Mouse (Mus musculus): ENCODE data around the gene Ptpra. TPM values are rescaled to one million over a fixed set of nuclear protein-coding genes. Genes with fewer than 3 reads are reported as not detected.

Ptpra gene
- polyA plus RNA-seq (2016; fragmentation: Nextera tagmentation; extraction: Ambion mirVana), result 86.1 and 86.3 TPM in 2 replicates

DNA sequence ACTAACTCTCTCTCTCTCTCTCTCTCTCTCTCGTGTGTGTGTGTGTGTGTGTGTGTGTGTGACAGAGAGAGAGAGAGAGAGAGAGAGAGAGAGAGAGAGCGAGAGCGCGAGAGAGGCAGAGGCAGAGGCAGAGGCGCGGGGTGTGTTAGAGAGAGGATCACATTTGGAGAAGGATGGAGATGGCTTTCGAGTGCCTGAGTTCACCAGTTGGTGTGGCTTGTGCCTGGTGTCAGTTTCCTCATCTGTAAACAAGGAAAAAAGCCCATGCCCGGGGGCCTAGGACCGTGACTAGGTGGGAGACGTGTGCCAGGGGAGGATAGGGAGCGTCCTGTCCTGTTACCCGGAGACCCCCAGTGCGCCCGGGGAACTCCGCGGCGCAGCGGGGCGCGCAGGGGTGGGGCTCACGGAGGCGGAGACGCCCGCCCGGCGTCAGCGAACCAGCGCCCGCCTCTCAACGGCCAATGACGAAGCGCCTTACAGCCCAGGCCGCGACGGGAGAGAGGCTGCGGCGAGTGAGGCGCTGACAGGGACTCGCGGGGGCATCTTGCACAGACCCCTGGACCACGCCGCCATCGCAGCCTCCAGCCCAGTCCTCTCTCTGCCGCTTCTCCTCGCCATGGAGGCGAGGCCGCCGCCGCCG is at the start of gene Ptpra:
Ptpra (plus strand) TSS at position 485 of the 640 bp plus-strand sequence.
- no peaks in the 10 kb centered on the region for H3K9me3 ChIP-seq (replicated peaks)
- peaks cover 4% of the 10 kb centered on the region; the same call in 1 of the 2 replicates for H3K27me3 ChIP-seq (replicated peaks)
- 0 out of 2 replicates have a peak, but pooled peaks cover 3% of the 10 kb centered on the region for H3K36me3 ChIP-seq
- 0% methylated on average over 50 of the region's 50 CpGs for WGBS
- H3K4me2 ChIP-seq, result peak within 1 kb of the TSS; percentile 89
- H3K4me1 ChIP-seq (replicated peaks), result peaks cover 32% of the 10 kb centered on the region
- ATAC-seq (ENCODE audit: insufficient number of reproducible peaks, low FRiP score), result peak; percentile 96
- H3K4me3 ChIP-seq, result peak within 1 kb of the TSS; percentile 99
- H3K9ac ChIP-seq, result peak within 1 kb of the TSS; percentile 95
- peak within 1 kb of the TSS; percentile 87 for H3K27ac ChIP-seq (ENCODE audit: poor library complexity, severe bottlenecking)

DNA sequence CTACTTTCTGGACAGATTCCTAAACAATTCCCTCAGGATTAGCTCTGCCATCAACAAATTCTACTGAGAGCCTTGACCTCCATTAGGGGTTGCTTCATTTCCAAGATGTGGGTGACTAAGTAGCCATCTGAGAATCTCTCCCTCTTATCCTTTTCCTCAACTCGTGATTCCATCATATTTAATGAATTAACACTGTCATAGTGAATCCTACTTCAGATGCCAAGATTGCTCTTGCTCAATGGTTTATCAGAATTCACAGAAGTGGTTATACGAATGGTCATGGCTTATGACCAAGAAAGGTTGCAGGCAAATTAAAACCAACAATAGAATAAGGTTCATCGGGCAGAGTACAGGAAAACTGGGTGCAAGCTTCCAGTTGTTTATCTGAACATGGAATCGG is 48.2 kb upstream of the Ptpra start:
- Histone ChIP-seq H3K9me3 (replicated peaks) (no peaks in the 10 kb centered on the region), H3K27ac (ENCODE audit: poor library complexity, severe bottlenecking) (no peak overlapping the region), H3K4me3 (no peak overlapping the region), H3K36me3 (no peaks in the 10 kb centered on the region), H3K4me1 (replicated peaks) (0 out of 2 replicates have a peak, but pooled peaks cover 6% of the 10 kb centered on the region), H3K27me3 (replicated peaks) (0 out of 2 replicates have a peak, but pooled peaks cover 16% of the 10 kb centered on the region), H3K9ac (no peak overlapping the region), H3K4me2 (no peak overlapping the region)
- ATAC-seq (ENCODE audit: insufficient number of reproducible peaks, low FRiP score), result no peak
- 70% methylated on average over 4 of the region's 4 CpGs for WGBS

- no peak within 1 kb of the TSS for H3K4me2 ChIP-seq
- no peaks in the 10 kb centered on the region for H3K9me3 ChIP-seq (replicated peaks)
- H3K36me3 ChIP-seq, result no peaks in the 10 kb centered on the region
- H3K27me3 ChIP-seq (replicated peaks), result 0 out of 2 replicates have a peak, but pooled peaks cover 8% of the 10 kb centered on the region
- WGBS, result 87% methylated on average over 1 of the region's 1 CpGs
- H3K4me1 ChIP-seq (replicated peaks), result no peaks in the 10 kb centered on the region
- no peak within 1 kb of the TSS for H3K9ac ChIP-seq
- ATAC-seq (ENCODE audit: insufficient number of reproducible peaks, low FRiP score), result no peak
- no peak within 1 kb of the TSS for H3K27ac ChIP-seq (ENCODE audit: poor library complexity, severe bottlenecking)
- no peak within 1 kb of the TSS for H3K4me3 ChIP-seq
Observed at GRCm38 (mm10) chr2:130404939-130405338, 45.1 kb upstream of the Ptpra start, which contains the start of the genes Gm28372 and 1700020A23Rik. Gm28372 (plus strand) TSS chr2:130405239. 1700020A23Rik (plus strand) TSS chr2:130405259.

GRCm38 (mm10) chr2:130406178-130406577 is 43.9 kb upstream of the Ptpra start, which contains the start of gene Tmem239:
Tmem239 (plus strand) TSS chr2:130406478.
- Histone ChIP-seq H3K27me3 (replicated peaks) (0 out of 2 replicates have a peak, but pooled peaks cover 8% of the 10 kb centered on the region), H3K4me3 (no peak within 1 kb of the TSS), H3K4me1 (replicated peaks) (no peaks in the 10 kb centered on the region), H3K9me3 (replicated peaks) (no peaks in the 10 kb centered on the region), H3K36me3 (no peaks in the 10 kb centered on the region), H3K9ac (no peak within 1 kb of the TSS), H3K4me2 (no peak within 1 kb of the TSS), H3K27ac (ENCODE audit: poor library complexity, severe bottlenecking) (no peak within 1 kb of the TSS)
- ATAC-seq (ENCODE audit: insufficient number of reproducible peaks, low FRiP score), result 0 out of 2 replicates have a peak, but pooled peaks have one; percentile 18
- whole genome bisulfite sequencing, result 76% methylated on average over 2 of the region's 2 CpGs

GRCm38 (mm10) chr2:130408194-130408593 is 41.9 kb upstream of the Ptpra start:
- H3K36me3 ChIP-seq, result no peaks in the 10 kb centered on the region

GRCm38 (mm10) chr2:130411558-130412495 is 38.3 kb upstream of the Ptpra start:
- no peak for ATAC-seq (ENCODE audit: insufficient number of reproducible peaks, low FRiP score)
- Histone ChIP-seq H3K27ac (ENCODE audit: poor library complexity, severe bottlenecking) (no peak overlapping the region), H3K27me3 (replicated peaks) (0 out of 2 replicates have a peak, but pooled peaks cover under 1% of the 10 kb centered on the region), H3K4me3 (no peak overlapping the region), H3K9me3 (replicated peaks) (no peaks in the 10 kb centered on the region), H3K4me2 (no peak overlapping the region), H3K36me3 (no peaks in the 10 kb centered on the region), H3K4me1 (replicated peaks) (peaks cover 3% of the 10 kb centered on the region; the same call in 1 of the 2 replicates), H3K9ac (no peak overlapping the region)
- WGBS, result 34% methylated on average over 16 of the region's 16 CpGs

More at GRCm38 (mm10) chr2:130408194-130408593, 41.9 kb upstream of the Ptpra start:
- Histone ChIP-seq H3K9me3 (replicated peaks) (no peaks in the 10 kb centered on the region), H3K4me1 (replicated peaks) (peaks cover 3% of the 10 kb centered on the region; the same call in 1 of the 2 replicates), H3K27ac (ENCODE audit: poor library complexity, severe bottlenecking) (no peak overlapping the region), H3K27me3 (replicated peaks) (0 out of 2 replicates have a peak, but pooled peaks cover 8% of the 10 kb centered on the region), H3K9ac (no peak overlapping the region), H3K4me3 (no peak overlapping the region), H3K4me2 (no peak overlapping the region)
- WGBS, result 16% methylated on average over 6 of the region's 6 CpGs
- ATAC-seq (ENCODE audit: insufficient number of reproducible peaks, low FRiP score), result no peak

DNA sequence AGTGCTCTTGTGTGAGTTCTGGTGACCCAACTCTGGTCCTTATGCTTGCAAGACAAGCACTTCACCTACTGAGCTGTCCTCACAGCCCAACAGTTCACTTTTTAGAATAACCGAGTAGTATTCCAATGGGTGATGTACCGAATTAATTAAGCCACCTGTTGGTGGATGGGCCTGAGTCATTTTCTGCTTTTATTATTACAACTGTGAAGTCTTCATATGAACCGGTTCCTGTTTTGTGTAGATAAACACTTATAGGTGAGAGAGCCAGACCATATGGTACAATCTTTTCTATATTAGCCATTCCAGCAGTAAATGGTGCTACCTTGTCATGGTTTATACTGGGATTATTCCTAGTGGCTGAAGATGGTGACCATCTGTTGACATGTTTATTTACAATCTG is 37.3 kb upstream of the Ptpra start:
- ATAC-seq (ENCODE audit: insufficient number of reproducible peaks, low FRiP score), result no peak
- WGBS, result 74% methylated on average over 3 of the region's 3 CpGs

DNA sequence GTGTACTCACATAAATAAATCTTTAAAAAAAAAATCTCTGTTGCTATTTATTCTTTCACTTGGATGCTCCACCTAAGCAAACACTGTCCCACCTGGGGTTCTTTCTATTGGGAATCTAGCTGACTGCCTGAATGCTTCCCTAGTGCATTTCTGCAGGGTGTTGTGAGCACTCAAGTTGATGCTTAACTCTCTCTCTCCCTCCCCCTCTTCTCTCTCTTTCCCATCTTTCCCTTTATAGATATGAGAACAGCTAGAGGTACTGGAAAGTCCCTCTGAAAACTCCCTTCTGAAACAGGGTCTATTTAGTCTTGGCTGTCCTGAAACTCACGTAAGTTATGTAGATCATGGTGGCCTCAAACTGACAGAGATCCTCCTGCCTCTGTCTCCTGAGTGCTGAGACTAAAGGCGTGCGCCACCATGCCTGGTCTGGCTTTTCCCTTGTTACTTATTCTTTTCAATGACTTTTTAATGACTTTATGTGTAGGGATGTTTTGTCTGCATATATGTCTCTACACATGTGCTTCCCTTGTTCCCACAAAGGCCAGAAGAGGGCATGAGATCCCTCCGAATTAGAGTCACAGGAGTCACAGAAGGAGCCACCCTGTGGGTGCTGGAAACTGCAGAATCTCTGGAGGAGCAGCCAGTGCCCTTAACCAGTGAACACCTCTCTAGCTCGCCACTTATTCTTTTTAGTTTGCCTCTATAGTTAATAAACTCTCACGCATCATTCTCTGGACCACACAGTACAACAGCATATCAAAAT is 35.8 kb upstream of the Ptpra start:
- peaks cover 9% of the 10 kb centered on the region for H3K36me3 ChIP-seq
- ATAC-seq (ENCODE audit: insufficient number of reproducible peaks, low FRiP score), result no peak
- 72% methylated on average over 6 of the region's 6 CpGs for WGBS

More for the DNA sequence above, 37.3 kb upstream of the Ptpra start:
- H3K4me2 ChIP-seq, result no peak overlapping the region
- H3K9me3 ChIP-seq (replicated peaks), result no peaks in the 10 kb centered on the region
- no peaks in the 10 kb centered on the region for H3K27me3 ChIP-seq (replicated peaks)
- H3K9ac ChIP-seq, result no peak overlapping the region
- no peaks in the 10 kb centered on the region for H3K36me3 ChIP-seq
- H3K27ac ChIP-seq (ENCODE audit: poor library complexity, severe bottlenecking), result no peak overlapping the region
- peaks cover 3% of the 10 kb centered on the region; the same call in 1 of the 2 replicates for H3K4me1 ChIP-seq (replicated peaks)
- no peak overlapping the region for H3K4me3 ChIP-seq

DNA sequence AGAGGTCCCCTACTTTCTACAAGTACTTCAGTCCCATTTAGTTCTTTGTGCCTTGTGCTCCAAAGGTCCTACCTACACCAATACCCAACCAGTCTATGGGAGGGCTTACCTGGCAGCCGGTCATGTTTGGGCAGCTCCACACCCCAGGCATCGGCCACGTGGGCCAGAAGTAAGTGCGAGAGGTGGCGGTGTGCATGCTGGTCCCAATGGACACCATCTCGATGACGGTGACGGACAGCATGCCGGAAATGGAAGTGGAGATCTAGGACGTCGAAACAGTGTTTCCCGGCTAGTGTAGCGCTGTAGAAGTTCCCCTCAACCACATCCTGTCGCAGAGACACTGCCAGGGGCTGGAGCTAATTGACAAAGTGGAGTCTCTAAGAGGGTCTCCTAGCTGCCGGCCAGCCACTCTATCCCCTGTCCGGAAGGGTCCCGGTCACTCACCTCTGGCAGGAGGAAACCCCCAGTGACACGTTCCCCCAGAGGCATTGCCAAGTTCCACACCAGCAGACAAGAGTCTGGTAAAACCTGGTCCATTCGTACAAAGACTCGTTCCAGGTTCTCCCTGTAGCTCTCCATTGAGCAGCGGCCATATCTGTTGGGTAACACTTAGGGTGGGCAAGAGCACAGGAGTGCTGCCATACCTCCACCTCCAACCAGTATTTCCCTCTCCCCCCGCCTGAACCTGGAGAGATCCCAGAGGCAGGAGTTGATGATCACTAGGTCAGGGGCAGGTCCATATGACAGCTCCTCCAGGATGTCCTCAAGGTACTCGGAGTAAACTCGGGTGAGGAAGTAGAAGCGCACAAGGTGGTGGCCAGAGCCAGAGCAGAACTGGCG is 28.1 kb upstream of the Ptpra start:
- no peaks in the 10 kb centered on the region for H3K9me3 ChIP-seq (replicated peaks)
- H3K27me3 ChIP-seq (replicated peaks), result no peaks in the 10 kb centered on the region
- H3K4me2 ChIP-seq, result no peak overlapping the region
- H3K36me3 ChIP-seq, result peaks cover 26% of the 10 kb centered on the region
- no peak overlapping the region for H3K27ac ChIP-seq (ENCODE audit: poor library complexity, severe bottlenecking)
- 95% methylated on average over 26 of the region's 26 CpGs for WGBS
- no peak for ATAC-seq (ENCODE audit: insufficient number of reproducible peaks, low FRiP score)
- no peak overlapping the region for H3K4me3 ChIP-seq
- peaks cover 13% of the 10 kb centered on the region for H3K4me1 ChIP-seq (replicated peaks)
- no peak overlapping the region for H3K9ac ChIP-seq

More for the DNA sequence above, 35.8 kb upstream of the Ptpra start:
- Histone ChIP-seq H3K4me1 (replicated peaks) (peaks cover 3% of the 10 kb centered on the region; the same call in 1 of the 2 replicates), H3K4me3 (no peak overlapping the region), H3K27ac (ENCODE audit: poor library complexity, severe bottlenecking) (no peak overlapping the region), H3K9me3 (replicated peaks) (no peaks in the 10 kb centered on the region), H3K27me3 (replicated peaks) (no peaks in the 10 kb centered on the region), H3K9ac (no peak overlapping the region), H3K4me2 (no peak overlapping the region)
